ENCODE assay signal across 13 mouse cellular contexts in the genomic region with DNA sequence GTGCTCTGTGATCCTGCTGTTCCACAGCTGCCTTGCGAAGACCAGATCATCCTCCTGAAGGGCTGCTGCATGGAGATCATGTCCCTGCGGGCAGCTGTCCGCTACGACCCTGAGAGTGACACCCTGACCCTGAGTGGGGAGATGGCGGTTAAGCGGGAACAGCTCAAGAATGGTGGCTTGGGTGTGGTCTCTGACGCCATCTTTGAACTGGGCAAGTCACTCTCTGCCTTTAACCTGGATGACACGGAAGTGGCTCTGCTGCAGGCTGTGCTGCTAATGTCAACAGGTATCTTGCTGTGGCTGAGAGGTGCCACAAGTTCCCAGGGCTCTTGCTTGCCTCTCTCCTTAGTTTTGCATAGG. TPM values are rescaled to one million over a fixed set of nuclear protein-coding genes. Genes with fewer than 3 reads are reported as not detected.
DNase-seq lines count a peak whose midpoint lies in the region; ATAC-seq and TF ChIP-seq lines count a peak whose summit lies in the region.
"Had no signal": no experiment of that assay in that cellular context is flagged by ENCODE, and none has a peak within 500 bp of the region (broad histone marks: within the 10 kb centered on the region; RNA-seq: fewer than 3 reads in every experiment).

No protein-coding gene starts in this region.

- no peak overlapping the region for H3K4me2 ChIP-seq in heart, embryonic 15.5 days
- no peak overlapping the region for H3K4me2 ChIP-seq in lung, embryonic 15.5 days
- H3K4me2 ChIP-seq in liver, embryonic 13.5 days = no peak overlapping the region
- H3K4me2 ChIP-seq: limb, embryonic 13.5 days; midbrain, embryonic 12.5 days; neural tube, embryonic 12.5 days had no signal

- no peak for TF ChIP-seq POLR2A in lung, adult 2 months (IDR thresholded peaks at IDR 0.05; ENCODE audit: borderline replicate concordance, extremely low read depth, low read depth, low read length)

- H3K36me3 ChIP-seq in heart, embryonic 15.5 days = peaks cover 62% of the 10 kb centered on the region
- H3K36me3 ChIP-seq in lung, embryonic 15.5 days = peaks cover 50% of the 10 kb centered on the region
- H3K36me3 ChIP-seq in G1E (replicated peaks) = peaks cover 80% of the 10 kb centered on the region
- H3K36me3 ChIP-seq in liver, embryonic 13.5 days = peaks cover 60% of the 10 kb centered on the region

- no peaks in the 10 kb centered on the region for H3K27me3 ChIP-seq in heart, embryonic 15.5 days
- no peaks in the 10 kb centered on the region for H3K27me3 ChIP-seq in lung, embryonic 15.5 days
- no peaks in the 10 kb centered on the region for H3K27me3 ChIP-seq in G1E (ENCODE audit: insufficient read depth, low read length)
- H3K27me3 ChIP-seq in liver, embryonic 13.5 days = no peaks in the 10 kb centered on the region
- H3K27me3 ChIP-seq: limb, embryonic 13.5 days; midbrain, embryonic 12.5 days; neural tube, embryonic 12.5 days had no signal

- TF ChIP-seq CTCF in lung, adult 2 months (IDR thresholded peaks at IDR 0.05; ENCODE audit: insufficient read depth, low read length) = no peak
- no peak for TF ChIP-seq CTCF in G1E (IDR thresholded peaks at IDR 0.05; ENCODE audit: low read depth, low read length)

- ATAC-seq in heart, embryonic 15.5 days (replicated peaks; ENCODE audit: insufficient number of reproducible peaks, insufficient read depth, low FRiP score, low read depth) = no peak
- no peak for ATAC-seq in lung, embryonic 15.5 days (ENCODE audit: borderline replicate concordance, extremely low read depth, low FRiP score, low TSS enrichment)
- no peak for ATAC-seq in G1E (ENCODE audit: extremely low read depth, insufficient number of reproducible peaks, low FRiP score, poor library complexity, severe bottlenecking)
- no peak for ATAC-seq in liver, embryonic 13.5 days (ENCODE audit: low read depth)
- ATAC-seq: hindbrain, postnatal 0 days had no signal

- H3K27ac ChIP-seq in heart, embryonic 15.5 days = peak overlapping the region; percentile 12; the same call in 1 of the 2 replicates
- peak overlapping the region; percentile 77 for H3K27ac ChIP-seq in lung, embryonic 15.5 days
- H3K27ac ChIP-seq in liver, embryonic 13.5 days = peak overlapping the region; percentile 32; the same call in 1 of the 2 replicates
- H3K27ac ChIP-seq: hindbrain, postnatal 0 days; limb, embryonic 13.5 days; midbrain, embryonic 12.5 days; neural tube, embryonic 12.5 days had no signal

- peaks cover 54% of the 10 kb centered on the region for H3K4me1 ChIP-seq in heart, embryonic 15.5 days (replicated peaks)
- peaks cover 65% of the 10 kb centered on the region for H3K4me1 ChIP-seq in lung, embryonic 15.5 days
- H3K4me1 ChIP-seq in lung, adult 2 months (ENCODE audit: control insufficient read depth, insufficient read depth, low read length) = peaks cover 11% of the 10 kb centered on the region
- H3K4me1 ChIP-seq in G1E (ENCODE audit: insufficient read depth, low read depth, low read length) = peaks cover 67% of the 10 kb centered on the region
- H3K4me1 ChIP-seq in liver, embryonic 13.5 days (replicated peaks) = peaks cover 59% of the 10 kb centered on the region

- H3K4me3 ChIP-seq in heart, embryonic 15.5 days = no peak overlapping the region
- no peak overlapping the region for H3K4me3 ChIP-seq in lung, embryonic 15.5 days
- H3K4me3 ChIP-seq in lung, adult 2 months (replicated peaks; ENCODE audit: extremely low read depth, low read depth, low read length) = no peak overlapping the region
- peak overlapping the region; percentile 46; the same call in 1 of the 2 replicates for H3K4me3 ChIP-seq in G1E (ENCODE audit: low read depth, low read length)
- H3K4me3 ChIP-seq in liver, embryonic 13.5 days (replicated peaks) = no peak overlapping the region
- H3K4me3 ChIP-seq: erythroblast, embryonic 14.5 days; limb, embryonic 13.5 days; midbrain, embryonic 12.5 days; neural tube, embryonic 12.5 days had no signal

- WGBS in heart, embryonic 15.5 days = 82% methylated on average over 8 of the region's 8 CpGs
- WGBS in lung, embryonic 15.5 days = 85% methylated on average over 8 of the region's 8 CpGs
- WGBS in lung, adult 2 months = 67% methylated on average over 8 of the region's 8 CpGs
- 83% methylated on average over 8 of the region's 8 CpGs for WGBS in liver, embryonic 13.5 days (ENCODE audit: insufficient replicate concordance)

- no peaks in the 10 kb centered on the region for H3K9me3 ChIP-seq in heart, embryonic 15.5 days (replicated peaks)
- no peaks in the 10 kb centered on the region for H3K9me3 ChIP-seq in lung, embryonic 15.5 days
- peaks cover 3% of the 10 kb centered on the region; the same call in 1 of the 2 replicates for H3K9me3 ChIP-seq in G1E (replicated peaks)
- H3K9me3 ChIP-seq in liver, embryonic 13.5 days (replicated peaks) = no peaks in the 10 kb centered on the region
- H3K9me3 ChIP-seq: limb, embryonic 13.5 days; midbrain, embryonic 12.5 days; neural tube, embryonic 12.5 days had no signal

- no peak for DNase-seq in heart, postnatal 4 days
- DNase-seq in lung, adult 2 months = no peak
- no peak for DNase-seq in G1E (ENCODE audit: low spot score)
- no peak for DNase-seq in liver, embryonic 13.5 days
- DNase-seq in frontal cortex, postnatal 10 days (ENCODE audit: low spot score in 2 of 2) = no peak
- DNase-seq in layer of hippocampus, postnatal 14 days (ENCODE audit: low spot score in 2 of 2) = no peak

- no peak overlapping the region for H3K9ac ChIP-seq in heart, embryonic 15.5 days
- H3K9ac ChIP-seq in lung, embryonic 15.5 days = no peak overlapping the region
- H3K9ac ChIP-seq in liver, embryonic 13.5 days = no peak overlapping the region
- H3K9ac ChIP-seq: limb, embryonic 13.5 days; midbrain, embryonic 12.5 days; neural tube, embryonic 12.5 days had no signal

RNA-seq across cellular contexts. Expression of a gene that starts 11.7 kb away (rescaled TPM):
- polyA plus RNA-seq in heart, embryonic 15.5 days (2015; fragmentation: Nextera tagmentation; extraction: Ambion mirVana) = 7.0 and 7.5 TPM in 2 replicates
- 10 to 100 TPM; 26.3 to 27.6 TPM for total RNA-seq in heart, postnatal 4 days (2021)
- 1.0 and 1.5 TPM in 2 replicates for polyA plus RNA-seq in lung, embryonic 15.5 days (2015; fragmentation: Nextera tagmentation; extraction: Ambion mirVana)
- 213 and 329 TPM in 2 replicates for polyA plus RNA-seq in lung, adult 2 months (2012; rRNA removed)
- total RNA-seq in G1E (2014; fragmentation: Nextera tagmentation) (0.75 and 3.1 TPM in 2 replicates), G1E (2017) (0.93 TPM in 2 replicates)
- polyA plus RNA-seq in G1E (2012) = 2.3 TPM in 2 replicates
- 0.59 and 1.0 TPM in 2 replicates for polyA plus RNA-seq in liver, embryonic 13.5 days (2015; fragmentation: Nextera tagmentation; extraction: Ambion mirVana)
- total RNA-seq in layer of hippocampus, postnatal 14 days (2021) = 10 to 100 TPM; 53.3 to 65.3 TPM

RNA-seq across cellular contexts. Expression of a gene that starts 23.0 kb away (rescaled TPM):
- polyA plus RNA-seq in heart, embryonic 15.5 days (2015; fragmentation: Nextera tagmentation; extraction: Ambion mirVana) = 34.8 and 39.5 TPM in 2 replicates
- total RNA-seq in heart, postnatal 4 days (2021) = 100 to 1,000 TPM; 171 to 183 TPM
- 35.6 and 35.8 TPM in 2 replicates for polyA plus RNA-seq in lung, embryonic 15.5 days (2015; fragmentation: Nextera tagmentation; extraction: Ambion mirVana)
- polyA plus RNA-seq in lung, adult 2 months (2012; rRNA removed) = 142 and 159 TPM in 2 replicates
- total RNA-seq in G1E (2014; fragmentation: Nextera tagmentation) = 58.0 and 68.0 TPM in 2 replicates
- total RNA-seq in G1E (2017) = 20.1 and 20.3 TPM in 2 replicates
- polyA plus RNA-seq in G1E (2012) = 32.3 and 33.1 TPM in 2 replicates
- polyA plus RNA-seq in liver, embryonic 13.5 days (2015; fragmentation: Nextera tagmentation; extraction: Ambion mirVana) = 8.8 and 9.8 TPM in 2 replicates
- 1,000 to 10,000 TPM; 1,264 to 1,291 TPM for total RNA-seq in layer of hippocampus, postnatal 14 days (2021)

RNA-seq across cellular contexts. Expression of a gene that starts 31.8 kb away (rescaled TPM):
- 15.5 and 17.2 TPM in 2 replicates for polyA plus RNA-seq in heart, embryonic 15.5 days (2015; fragmentation: Nextera tagmentation; extraction: Ambion mirVana)
- total RNA-seq in heart, postnatal 4 days (2021) = 10 to 100 TPM; 67.8 to 71.5 TPM
- 21.1 and 21.2 TPM in 2 replicates for polyA plus RNA-seq in lung, embryonic 15.5 days (2015; fragmentation: Nextera tagmentation; extraction: Ambion mirVana)
- 39.0 and 54.3 TPM in 2 replicates for polyA plus RNA-seq in lung, adult 2 months (2012; rRNA removed)
- total RNA-seq in G1E (2014; fragmentation: Nextera tagmentation) (38.0 and 52.2 TPM in 2 replicates), G1E (2017) (39.4 and 45.6 TPM in 2 replicates)
- 36.5 and 44.9 TPM in 2 replicates for polyA plus RNA-seq in G1E (2012)
- polyA plus RNA-seq in liver, embryonic 13.5 days (2015; fragmentation: Nextera tagmentation; extraction: Ambion mirVana) = 6.8 and 6.9 TPM in 2 replicates
- 100 to 1,000 TPM; 149 to 161 TPM for total RNA-seq in layer of hippocampus, postnatal 14 days (2021)

RNA-seq across cellular contexts. Expression of a gene that starts 34.2 kb away (rescaled TPM):
- 33.5 and 43.0 TPM in 2 replicates for polyA plus RNA-seq in heart, embryonic 15.5 days (2015; fragmentation: Nextera tagmentation; extraction: Ambion mirVana)
- 10 to 100 TPM; 51.7 to 52.3 TPM for total RNA-seq in heart, postnatal 4 days (2021)
- polyA plus RNA-seq in lung, embryonic 15.5 days (2015; fragmentation: Nextera tagmentation; extraction: Ambion mirVana) = 51.9 and 53.0 TPM in 2 replicates
- polyA plus RNA-seq in lung, adult 2 months (2012; rRNA removed) = 45.0 and 55.1 TPM in 2 replicates
- 55.8 and 95.6 TPM in 2 replicates for total RNA-seq in G1E (2014; fragmentation: Nextera tagmentation)
- 37.8 and 39.7 TPM in 2 replicates for total RNA-seq in G1E (2017)
- 83.8 and 109 TPM in 2 replicates for polyA plus RNA-seq in G1E (2012)
- polyA plus RNA-seq in liver, embryonic 13.5 days (2015; fragmentation: Nextera tagmentation; extraction: Ambion mirVana) = 27.6 and 36.0 TPM in 2 replicates
- total RNA-seq in layer of hippocampus, postnatal 14 days (2021) = 100 to 1,000 TPM; 109 to 110 TPM

RNA-seq across cellular contexts. Expression of a gene that starts 41.2 kb away (rescaled TPM):
- polyA plus RNA-seq in heart, embryonic 15.5 days (2015; fragmentation: Nextera tagmentation; extraction: Ambion mirVana) = 21.3 and 27.6 TPM in 2 replicates
- total RNA-seq in heart, postnatal 4 days (2021) = 10 to 100 TPM; 26.9 to 28.4 TPM
- 35.7 and 37.9 TPM in 2 replicates for polyA plus RNA-seq in lung, embryonic 15.5 days (2015; fragmentation: Nextera tagmentation; extraction: Ambion mirVana)
- polyA plus RNA-seq in lung, adult 2 months (2012; rRNA removed) = 33.6 and 37.9 TPM in 2 replicates
- total RNA-seq in G1E (2014; fragmentation: Nextera tagmentation) = 51.8 and 64.6 TPM in 2 replicates
- total RNA-seq in G1E (2017) = 13.9 and 17.8 TPM in 2 replicates
- 37.4 and 42.7 TPM in 2 replicates for polyA plus RNA-seq in G1E (2012)
- 13.3 and 16.1 TPM in 2 replicates for polyA plus RNA-seq in liver, embryonic 13.5 days (2015; fragmentation: Nextera tagmentation; extraction: Ambion mirVana)
- total RNA-seq in layer of hippocampus, postnatal 14 days (2021) = 10 to 100 TPM; 56.7 to 59.7 TPM

Comparison
In these comparisons a context has a peak if more than half of its experiments do, and no peak if none do; other contexts are left out.
1. RNA of a gene that starts 11.7 kb away (polyA plus RNA-seq): 213 to 329 TPM in lung, adult 2 months; 7.0 to 7.5 TPM in heart, embryonic 15.5 days, 2.3 TPM in G1E, 1.0 to 1.5 TPM in lung, embryonic 15.5 days and 0.59 to 1.0 TPM in liver, embryonic 13.5 days; every median in the first group is over 10 times any median in the second.
2. H3K27ac ChIP-seq: peak in every context shown above with its lines; median percentile 77 in lung, embryonic 15.5 days; 32 in liver, embryonic 13.5 days; 12 in heart, embryonic 15.5 days.